Mouse (Mus musculus) stomach, postnatal 0 days (tissue): ENCODE results near the gene 4930430F08Rik. TPM values are rescaled to one million over a fixed set of nuclear protein-coding genes. Genes with fewer than 3 reads are reported as not detected.

ENCODE experiments used
- ATAC-seq: fragments of 200-750 bp; cut with Nextera tagmentation; 2 replicates; pipeline ENCODE4 v1.8.0; 2017; ENCODE audit not compliant: low FRiP score, low TSS enrichment
- DNase-seq: peaks from one replicate; pipeline ENCODE4 v3.0.0-alpha.2; 2016; ENCODE audit warnings: low spot score
- H3K27ac ChIP-seq: fragments of 300-500 bp; sonication (generic); replicated peaks from 2 replicates; pipeline ENCODE4 v1.5.1; 2014; ENCODE audit warnings: mild to moderate bottlenecking, control low read depth
- H3K27me3 ChIP-seq: fragments of 300-500 bp; sonication (generic); 2 replicates; pipeline ENCODE4 v1.6.1; 2014; ENCODE audit warnings: low read length; ENCODE audit not compliant: control insufficient read depth, insufficient read depth
- H3K36me3 ChIP-seq: fragments of 300-500 bp; sonication (generic); 2 replicates; pipeline ENCODE4 v1.6.1; 2014; ENCODE audit warnings: low read length, mixed read lengths; ENCODE audit not compliant: control insufficient read depth, insufficient read depth
- H3K4me1 ChIP-seq: fragments of 300-500 bp; sonication (generic); replicated peaks from 2 replicates; pipeline ENCODE4 v1.6.1; 2014; ENCODE audit warnings: antibody characterized with exemption; ENCODE audit not compliant: control insufficient read depth, insufficient read depth
- H3K4me2 ChIP-seq: fragments of 300-500 bp; sonication (generic); replicated peaks from 2 replicates; pipeline ENCODE4 v1.6.1; 2014; ENCODE audit warnings: low read depth, mild to moderate bottlenecking, control low read depth, moderate library complexity
- H3K4me3 ChIP-seq: fragments of 300-500 bp; sonication (generic); 2 replicates; pipeline ENCODE4 v1.5.1; 2014; ENCODE audit warnings: low read depth, low read length, control low read depth
- H3K9ac ChIP-seq: fragments of 300-500 bp; sonication (generic); 2 replicates; pipeline ENCODE4 v1.6.1; 2014; ENCODE audit warnings: mild to moderate bottlenecking, low read length, control low read depth, mixed read lengths
- H3K9me3 ChIP-seq: fragments of 300-500 bp; sonication (generic); 2 replicates; pipeline ENCODE4 v1.6.1; 2016; ENCODE audit warnings: low read length; ENCODE audit not compliant: control insufficient read depth
- CTCF ChIP-seq: IDR thresholded peaks from 2 replicates; pipeline ENCODE4 v1.5.1; 2016; ENCODE audit warnings: antibody characterized with exemption, low read depth, mild to moderate bottlenecking, moderate library complexity
- EP300 ChIP-seq: optimal IDR thresholded peaks from 2 replicates; pipeline ENCODE3; 2016; ENCODE audit warnings: antibody characterized with exemption
- WGBS: fragments of 180-500 bp; shearing (Covaris S2); extraction: QIAGEN DNeasy Blood & Tissue Kit; methylation state at CpG from one replicate; pipeline ENCODE4 v1.1.7; 2014; 5-methylcytosine and 5-hydroxymethylcytosine counted together
- polyA plus RNA-seq: library from polyadenylated mRNA; unstranded; fragments of >200 nt; fragmentation: Nextera tagmentation; extraction: Ambion mirVana; gene quantifications from 2 replicates; pipeline ENCODE4 v1.2.1, GENCODE M21; 2015

The 4930430F08Rik gene
- polyA plus RNA-seq, 1 experiment from 2014 or later = 6.6 TPM

DNA sequence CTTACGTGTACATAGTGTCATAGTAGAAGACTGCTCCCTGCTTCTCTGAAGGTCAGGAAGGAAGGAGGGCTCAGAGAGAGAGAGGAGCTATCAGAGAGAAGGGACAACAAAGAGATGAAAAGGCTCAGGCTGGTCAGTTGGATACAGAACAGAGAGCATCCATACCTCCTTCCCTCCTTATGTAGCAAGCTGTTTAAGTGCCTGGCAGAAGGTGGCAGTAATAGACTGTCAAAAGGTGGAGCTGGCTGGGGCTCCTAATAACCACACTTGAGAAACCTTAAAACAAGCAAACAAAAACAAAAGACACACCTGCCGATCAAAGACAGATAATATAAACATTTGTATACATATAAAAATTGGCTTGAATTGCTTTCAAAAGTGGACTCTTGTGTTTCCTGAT lies 14.0 kb upstream of the 4930430F08Rik start:
- Histone ChIP-seq H3K4me3 (no peak overlapping the region), H3K27ac (no peak overlapping the region), H3K4me1 (no peaks in the 10 kb centered on the region), H3K9me3 (no peaks in the 10 kb centered on the region), H3K27me3 (no peaks in the 10 kb centered on the region), H3K9ac (no peak overlapping the region), H3K4me2 (no peak overlapping the region), H3K36me3 (no peaks in the 10 kb centered on the region)
- WGBS = 46% methylated on average over 2 of the region's 2 CpGs
- ATAC-seq = no peak
- TF ChIP-seq CTCF = peak; percentile 22; the same call in 1 of the 2 replicates
- no peak for TF ChIP-seq EP300
- DNase-seq = no peak

DNA sequence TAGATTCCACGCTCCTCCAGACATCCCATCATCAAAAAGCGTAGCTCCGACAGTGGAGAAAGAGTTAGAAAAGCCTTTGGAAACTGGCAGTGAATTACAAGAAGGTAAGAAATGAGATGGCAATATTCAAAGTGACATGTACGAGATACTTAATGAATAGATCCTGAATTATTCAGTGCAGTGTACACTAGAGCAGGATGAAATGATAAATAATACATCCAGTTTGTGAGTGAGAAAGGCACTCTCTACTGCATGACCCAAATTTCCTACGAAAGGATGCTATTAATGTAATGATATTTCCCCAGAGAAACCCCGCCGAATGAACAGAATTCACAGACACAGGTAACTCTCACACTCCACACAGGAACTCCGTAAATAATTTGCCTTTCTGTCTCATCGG lies 13.3 kb upstream of the 4930430F08Rik start:
- TF ChIP-seq EP300 (no peak), CTCF (no peak)
- H3K36me3 ChIP-seq = no peaks in the 10 kb centered on the region
- ATAC-seq = no peak
- H3K9me3 ChIP-seq = no peaks in the 10 kb centered on the region
- no peak overlapping the region for H3K4me3 ChIP-seq
- no peak overlapping the region for H3K27ac ChIP-seq
- WGBS = 86% methylated on average over 9 of the region's 9 CpGs
- no peak for DNase-seq
- no peaks in the 10 kb centered on the region for H3K4me1 ChIP-seq
- H3K27me3 ChIP-seq = no peaks in the 10 kb centered on the region
- no peak overlapping the region for H3K9ac ChIP-seq
- no peak overlapping the region for H3K4me2 ChIP-seq

DNA sequence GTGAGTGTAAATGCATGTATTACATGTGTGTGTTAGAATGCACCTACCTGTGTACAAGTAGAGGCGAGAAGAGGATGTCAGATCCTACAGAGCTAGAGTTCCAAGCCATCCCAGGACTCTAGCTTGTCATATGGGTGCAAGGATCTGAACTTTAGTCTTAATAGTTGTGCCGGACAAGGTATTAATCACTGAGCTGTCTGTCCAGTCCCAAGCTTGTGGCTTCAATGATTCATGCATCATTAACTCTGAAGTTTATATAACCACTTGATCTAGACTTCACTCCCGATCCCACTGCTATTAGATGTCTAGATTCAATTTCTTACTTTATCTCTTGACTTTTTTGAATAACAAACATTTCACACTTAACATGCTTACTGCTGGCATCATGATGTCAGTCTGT lies 8.1 kb upstream of the 4930430F08Rik start:
- H3K4me1 ChIP-seq = no peaks in the 10 kb centered on the region
- H3K27me3 ChIP-seq = no peaks in the 10 kb centered on the region
- H3K4me3 ChIP-seq = no peak overlapping the region
- no peaks in the 10 kb centered on the region for H3K9me3 ChIP-seq
- WGBS = 61% methylated on average over 3 of the region's 3 CpGs
- H3K36me3 ChIP-seq = no peaks in the 10 kb centered on the region
- H3K4me2 ChIP-seq = no peak overlapping the region
- H3K9ac ChIP-seq = no peak overlapping the region
- no peak for TF ChIP-seq CTCF
- TF ChIP-seq EP300 = no peak
- no peak overlapping the region for H3K27ac ChIP-seq
- ATAC-seq (no peak), DNase-seq (no peak)

DNA sequence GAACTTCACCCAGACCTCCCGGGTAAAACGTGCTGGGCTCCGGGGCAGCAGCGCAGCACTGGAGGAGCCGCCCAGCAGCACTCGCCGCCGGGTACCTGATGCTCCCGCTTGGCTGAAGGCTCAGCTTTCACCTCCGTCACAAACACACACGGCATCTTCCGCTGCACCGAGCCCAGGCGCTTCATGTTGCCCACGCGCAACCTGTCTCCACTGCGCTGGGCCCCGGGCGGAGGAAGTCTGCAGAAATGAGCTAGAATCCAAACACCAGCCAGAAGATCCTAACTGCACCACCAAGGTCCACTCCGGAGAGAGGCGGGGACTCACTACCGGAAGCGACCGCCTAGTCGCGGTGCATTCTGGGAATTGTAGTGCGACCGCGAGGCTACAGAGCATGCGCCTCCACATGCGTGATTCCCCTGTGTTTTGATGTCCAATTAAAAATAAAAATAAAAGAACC lies 1.3 kb downstream of the 4930430F08Rik start:
- under 1% methylated on average over 31 of the region's 31 CpGs for WGBS

DNA sequence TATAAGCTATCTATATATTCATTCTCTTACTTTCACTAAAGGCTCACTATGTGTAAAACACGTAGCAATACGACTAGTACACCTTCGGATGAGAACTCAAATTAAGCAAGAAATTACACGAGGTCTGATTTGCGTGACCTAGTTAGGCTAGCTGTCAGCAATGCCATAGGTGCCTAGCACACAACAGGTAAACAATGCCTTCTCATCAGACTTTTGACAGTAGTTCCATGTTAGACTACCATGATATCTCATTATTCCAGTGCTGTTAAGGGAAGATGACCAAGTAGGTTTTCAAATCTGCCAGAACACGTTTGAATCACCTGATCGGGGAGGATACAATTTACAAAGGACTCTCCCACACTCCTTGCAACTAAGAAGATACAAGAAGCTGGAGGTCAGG lies 1.7 kb downstream of the 4930430F08Rik start:
- H3K4me1 ChIP-seq = no peaks in the 10 kb centered on the region

More for the DNA sequence above, 1.3 kb downstream of the 4930430F08Rik start:
- H3K27ac ChIP-seq = no peak overlapping the region
- TF ChIP-seq EP300 (no peak), CTCF (no peak)
- ATAC-seq (peak; percentile 97), DNase-seq (peak; percentile 88)
- peak overlapping the region; percentile 75 for H3K9ac ChIP-seq
- no peaks in the 10 kb centered on the region for H3K36me3 ChIP-seq
- H3K4me1 ChIP-seq = no peaks in the 10 kb centered on the region
- peak overlapping the region; percentile 88 for H3K4me2 ChIP-seq
- peak overlapping the region; percentile 73 for H3K4me3 ChIP-seq
- H3K27me3 ChIP-seq = no peaks in the 10 kb centered on the region
- H3K9me3 ChIP-seq = no peaks in the 10 kb centered on the region

DNA sequence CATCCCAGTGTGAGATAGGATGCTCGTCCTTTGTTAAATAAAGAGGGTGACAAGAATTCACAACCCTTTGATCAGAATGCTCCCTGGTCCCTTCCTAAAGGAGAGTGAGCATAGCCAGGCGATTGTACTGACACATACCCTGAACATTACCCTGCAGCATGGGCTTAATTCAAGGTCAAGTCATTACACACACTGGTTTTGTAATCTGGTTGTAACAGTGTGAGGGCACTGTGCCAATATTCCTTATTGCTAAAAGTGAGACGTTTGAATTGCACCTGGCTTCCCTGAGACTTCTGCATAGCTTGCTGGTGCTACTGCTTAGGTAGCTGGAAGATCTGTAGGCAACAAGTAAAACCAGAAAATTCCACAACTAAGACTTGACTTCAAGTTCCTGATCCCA lies 6.0 kb downstream of the 4930430F08Rik start:
- TF ChIP-seq EP300 = no peak
- no peak for TF ChIP-seq CTCF
- H3K27ac ChIP-seq = no peak overlapping the region
- no peaks in the 10 kb centered on the region for H3K9me3 ChIP-seq
- no peak overlapping the region for H3K9ac ChIP-seq
- DNase-seq (no peak), ATAC-seq (no peak)
- no peak overlapping the region for H3K4me3 ChIP-seq
- H3K4me2 ChIP-seq = no peak overlapping the region
- WGBS = 72% methylated on average over 3 of the region's 3 CpGs
- H3K4me1 ChIP-seq = no peaks in the 10 kb centered on the region
- no peaks in the 10 kb centered on the region for H3K36me3 ChIP-seq
- H3K27me3 ChIP-seq = no peaks in the 10 kb centered on the region

More for the DNA sequence above, 1.7 kb downstream of the 4930430F08Rik start:
- peak overlapping the region; percentile 75 for H3K9ac ChIP-seq
- H3K36me3 ChIP-seq = no peaks in the 10 kb centered on the region
- 35% methylated on average over 7 of the region's 7 CpGs for WGBS
- DNase-seq (no peak), ATAC-seq (no peak; the same call in 1 of the 2 replicates)
- H3K9me3 ChIP-seq = no peaks in the 10 kb centered on the region
- TF ChIP-seq CTCF (no peak), EP300 (no peak)
- H3K4me3 ChIP-seq = peak overlapping the region; percentile 73
- no peak overlapping the region for H3K27ac ChIP-seq
- peak overlapping the region; percentile 88 for H3K4me2 ChIP-seq
- H3K27me3 ChIP-seq = no peaks in the 10 kb centered on the region
